Mouse (Mus musculus) kidney, postnatal 14 days (tissue): ENCODE results near the gene Nectin2.

Source experiments
- DNase-seq: peaks from one replicate; pipeline ENCODE4 v3.0.0; 2022; ENCODE audit warnings: mixed read lengths

Nectin2 gene

GRCm38 (mm10) chr7:19742468-19742867 is 7.8 kb downstream of the Nectin2 start:
- DNase-seq = no peak

- peak; percentile 61 for DNase-seq
Observed at GRCm38 (mm10) chr7:19741329-19742031, 8.8 kb downstream of the Nectin2 start.

GRCm38 (mm10) chr7:19740269-19740668 is 10.0 kb downstream of the Nectin2 start:
- DNase-seq = no peak

GRCm38 (mm10) chr7:19738771-19739170 is 11.5 kb downstream of the Nectin2 start:
- DNase-seq = no peak

GRCm38 (mm10) chr7:19736389-19737057 is 13.8 kb downstream of the Nectin2 start:
- DNase-seq = peak; percentile 39

GRCm38 (mm10) chr7:19734178-19734666 is 16.1 kb downstream of the Nectin2 start:
- peak; percentile 40 for DNase-seq

GRCm38 (mm10) chr7:19726541-19726940 is 23.7 kb downstream of the Nectin2 start:
- no peak for DNase-seq

- peak; percentile 45 for DNase-seq
Observed at GRCm38 (mm10) chr7:19724167-19724566, 26.1 kb downstream of the Nectin2 start.

- peak; percentile 86 for DNase-seq
Observed at GRCm38 (mm10) chr7:19722754-19723195, 27.5 kb downstream of the Nectin2 start.

GRCm38 (mm10) chr7:19719200-19719599 is 31.1 kb downstream of the Nectin2 start:
- DNase-seq = no peak

- DNase-seq = no peak
Observed at GRCm38 (mm10) chr7:19718297-19718952, 31.9 kb downstream of the Nectin2 start.

GRCm38 (mm10) chr7:19717346-19717745 is 32.9 kb downstream of the Nectin2 start:
- no peak for DNase-seq

GRCm38 (mm10) chr7:19716822-19717221 is 33.5 kb downstream of the Nectin2 start:
- DNase-seq = no peak

GRCm38 (mm10) chr7:19716055-19716682 is 34.1 kb downstream of the Nectin2 start:
- no peak for DNase-seq

- DNase-seq = peak; percentile 100
Observed at GRCm38 (mm10) chr7:19715239-19716054, 34.8 kb downstream of the Nectin2 start, which contains the start of gene Tomm40. Gene Tomm40 (minus strand): TSS chr7:19715438.

- DNase-seq = no peak
Observed at GRCm38 (mm10) chr7:19714836-19715235, 35.4 kb downstream of the Nectin2 start.

GRCm38 (mm10) chr7:19713598-19713997 is 36.7 kb downstream of the Nectin2 start:
- DNase-seq = no peak

GRCm38 (mm10) chr7:19713196-19713595 is 37.1 kb downstream of the Nectin2 start:
- DNase-seq = no peak

GRCm38 (mm10) chr7:19712414-19712813 is 37.9 kb downstream of the Nectin2 start:
- DNase-seq = no peak

- DNase-seq = no peak
Observed at GRCm38 (mm10) chr7:19710650-19711049, 39.6 kb downstream of the Nectin2 start.

GRCm38 (mm10) chr7:19705271-19705670 is 45.0 kb downstream of the Nectin2 start:
- DNase-seq = no peak

- no peak for DNase-seq
Observed at GRCm38 (mm10) chr7:19704475-19704874, 45.8 kb downstream of the Nectin2 start.
